Mouse (Mus musculus): ENCODE measurements around the gene Cmtm2a.
"Not testable (repeated sequence)": the region's sequence is repeated elsewhere in the genome, so short reads cannot be mapped to it uniquely, and the experiment has no call there.

Gene Cmtm2a

GRCm38 (mm10) chr8:104293081-104293480, at the start of gene Cmtm2a:
Cmtm2a (minus strand) TSS chr8:104293181.
- not testable (repeated sequence) for DNase-seq (ENCODE audit: low read depth, low spot score)

GRCm38 (mm10) chr8:104342426-104342825, 49.4 kb upstream of the Cmtm2a start:
- DNase-seq (ENCODE audit: low read depth, low spot score) = no peak

GRCm38 (mm10) chr8:104341678-104342077, 48.7 kb upstream of the Cmtm2a start:
- no peak for DNase-seq (ENCODE audit: low read depth, low spot score)

- DNase-seq (ENCODE audit: low read depth, low spot score) = peak; percentile 85
Observed at GRCm38 (mm10) chr8:104341106-104341561, 48.2 kb upstream of the Cmtm2a start.

GRCm38 (mm10) chr8:104340233-104341105, 47.5 kb upstream of the Cmtm2a start:
- DNase-seq (ENCODE audit: low read depth, low spot score) = peak; percentile 82

GRCm38 (mm10) chr8:104339983-104340232, 46.9 kb upstream of the Cmtm2a start:
- no peak for DNase-seq (ENCODE audit: low read depth, low spot score)

- DNase-seq (ENCODE audit: low read depth, low spot score) = peak; percentile 33
Observed at GRCm38 (mm10) chr8:104339229-104339982, 46.4 kb upstream of the Cmtm2a start, which contains the start of gene Cmtm3. Cmtm3 (plus strand) TSS chr8:104339410.

GRCm38 (mm10) chr8:104337890-104338289, 44.9 kb upstream of the Cmtm2a start:
- no peak for DNase-seq (ENCODE audit: low read depth, low spot score)

GRCm38 (mm10) chr8:104336806-104337205, 43.8 kb upstream of the Cmtm2a start:
- no peak for DNase-seq (ENCODE audit: low read depth, low spot score)

GRCm38 (mm10) chr8:104334196-104334595, 41.2 kb upstream of the Cmtm2a start:
- no peak for DNase-seq (ENCODE audit: low read depth, low spot score)

GRCm38 (mm10) chr8:104333786-104334185, 40.8 kb upstream of the Cmtm2a start:
- no peak for DNase-seq (ENCODE audit: low read depth, low spot score)

- no peak for DNase-seq (ENCODE audit: low read depth, low spot score)
Observed at GRCm38 (mm10) chr8:104332665-104333631, 40.0 kb upstream of the Cmtm2a start.

GRCm38 (mm10) chr8:104321930-104322329, 28.9 kb upstream of the Cmtm2a start, which contains the start of gene Cmtm2b:
Cmtm2b (plus strand) TSS chr8:104322230.
- not testable (repeated sequence) for DNase-seq (ENCODE audit: low read depth, low spot score)

GRCm38 (mm10) chr8:104321267-104321666, 28.3 kb upstream of the Cmtm2a start, which contains the start of gene Gm11020:
Gm11020 (plus strand) TSS chr8:104321567.
- not testable (repeated sequence) for DNase-seq (ENCODE audit: low read depth, low spot score)

- DNase-seq (ENCODE audit: low read depth, low spot score) = no peak
Observed at GRCm38 (mm10) chr8:104313311-104313710, 20.3 kb upstream of the Cmtm2a start.

- DNase-seq (ENCODE audit: low read depth, low spot score) = not testable (repeated sequence)
Observed at GRCm38 (mm10) chr8:104312023-104312422, 19.0 kb upstream of the Cmtm2a start.

- DNase-seq (ENCODE audit: low read depth, low spot score) = peak; percentile 27
Observed at GRCm38 (mm10) chr8:104309441-104310155, 16.6 kb upstream of the Cmtm2a start, which contains the start of the genes Gm45711 and Cmtm1. Gm45711 (minus strand) TSS chr8:104310081. Cmtm1 (minus strand) TSS chr8:104310145.

- peak; percentile 28 for DNase-seq (ENCODE audit: low read depth, low spot score)
Observed at GRCm38 (mm10) chr8:104308341-104308740, 15.4 kb upstream of the Cmtm2a start.

- no peak for DNase-seq (ENCODE audit: low read depth, low spot score)
Observed at GRCm38 (mm10) chr8:104304962-104305361, 12.0 kb upstream of the Cmtm2a start.

- DNase-seq (ENCODE audit: low read depth, low spot score) = not testable (repeated sequence)
Observed at GRCm38 (mm10) chr8:104302536-104302935, 9.6 kb upstream of the Cmtm2a start.

All from ES-CJ7 (cell line).